Mouse (Mus musculus) myocyte (in vitro differentiated cells): ENCODE results near the gene Ski. TPM values are rescaled to one million over a fixed set of nuclear protein-coding genes. Genes with fewer than 3 reads are reported as not detected.

Experiments
- H3K27me3 ChIP-seq: one replicate; pipeline ENCODE4 v1.6.1; 2011; ENCODE audit not compliant: control insufficient read depth, insufficient read depth, insufficient read length
- H3K36me3 ChIP-seq: one replicate; pipeline ENCODE4 v1.6.1; 2011; ENCODE audit not compliant: control insufficient read depth, insufficient read depth
- H3K4me2 ChIP-seq: one replicate; pipeline ENCODE4 v1.6.1; 2011; ENCODE audit warnings: low read depth, control low read depth
- H3K4me3 ChIP-seq: one replicate; pipeline ENCODE4 v1.5.1; 2011; ENCODE audit warnings: mild to moderate bottlenecking, control low read depth, moderate library complexity
- H3K79me2 ChIP-seq: one replicate; pipeline ENCODE4 v1.6.1; 2011; ENCODE audit not compliant: control insufficient read depth, insufficient read depth
- H3ac ChIP-seq: one replicate; pipeline ENCODE4 v1.6.1; 2011; ENCODE audit not compliant: control insufficient read depth, insufficient read length
- CEBPB ChIP-seq: IDR thresholded peaks from 2 replicates; pipeline ENCODE4 v1.6.1; 2011; ENCODE audit warnings: mild to moderate bottlenecking, moderate library complexity; ENCODE audit not compliant: poor library complexity, insufficient read depth, severe bottlenecking
- E2F4 ChIP-seq: IDR thresholded peaks from one replicate; pipeline ENCODE4 v1.6.1; 2011; ENCODE audit warnings: mild to moderate bottlenecking, control low read depth, moderate library complexity; ENCODE audit not compliant: insufficient read depth
- MAX ChIP-seq: IDR thresholded peaks from one replicate; pipeline ENCODE4 v1.6.1; 2011; ENCODE audit warnings: low read depth, mild to moderate bottlenecking, control low read depth
- MYOD1 ChIP-seq, 3 experiments: IDR thresholded peaks; one replicate each; pipeline ENCODE4 v1.6.1; 2011; ENCODE audit warnings: control low read depth in 2 of 3, low read depth in 2 of 3, mild to moderate bottlenecking in 2 of 3, moderate library complexity in 1 of 3; ENCODE audit not compliant: insufficient read length in 2 of 3, control insufficient read depth in 1 of 3
- MYOG ChIP-seq, 3 experiments: IDR thresholded peaks; one replicate each; pipeline ENCODE4 v1.6.1; 2011; ENCODE audit warnings: control low read depth in 2 of 3, low read depth in 2 of 3, mild to moderate bottlenecking in 2 of 3; ENCODE audit not compliant: insufficient read length in 2 of 3, control insufficient read depth in 1 of 3, insufficient read depth in 1 of 3
- POLR2A ChIP-seq: IDR thresholded peaks from one replicate; pipeline ENCODE4 v1.6.1; 2011; ENCODE audit warnings: low read depth, mild to moderate bottlenecking, control low read depth, moderate library complexity; ENCODE audit not compliant: insufficient read length
- POLR2AphosphoS2 ChIP-seq: IDR thresholded peaks from one replicate; pipeline ENCODE4 v1.6.1; 2011; ENCODE audit warnings: low read depth, control low read depth; ENCODE audit not compliant: insufficient read length
- REST ChIP-seq: IDR thresholded peaks from one replicate; pipeline ENCODE4 v1.6.1; 2011; ENCODE audit warnings: mild to moderate bottlenecking, control low read depth, moderate library complexity; ENCODE audit not compliant: insufficient read depth, insufficient read length
- SRF ChIP-seq: IDR thresholded peaks from one replicate; pipeline ENCODE4 v1.6.1; 2011; ENCODE audit warnings: low read depth; ENCODE audit not compliant: control insufficient read depth, insufficient read length
- TCF12 ChIP-seq: IDR thresholded peaks from one replicate; pipeline ENCODE4 v1.6.1; 2011; ENCODE audit warnings: mild to moderate bottlenecking, control low read depth; ENCODE audit not compliant: poor library complexity, insufficient read depth, severe bottlenecking
- TCF3 ChIP-seq: IDR thresholded peaks from one replicate; pipeline ENCODE4 v1.6.1; 2011; ENCODE audit warnings: low read depth, control low read depth; ENCODE audit not compliant: insufficient read length
- USF1 ChIP-seq: IDR thresholded peaks from one replicate; pipeline ENCODE4 v1.6.1; 2011; ENCODE audit warnings: low read depth, mild to moderate bottlenecking, control low read depth, moderate library complexity
- polyA plus RNA-seq: library from polyadenylated mRNA; unstranded; fragments of >200 nt; fragmentation: generic; extraction: Trizol; gene quantifications from one replicate; pipeline ENCODE4 v1.2.1, GENCODE M21; 2012; ENCODE audit warnings: missing spikeins

Gene Ski
- polyA plus RNA-seq, 1 experiment: 54.5 TPM

GRCm38 (mm10) chr4:155148453-155148852 lies 73.9 kb downstream of the Ski start:
- H3K36me3 ChIP-seq: no peaks in the 10 kb centered on the region
- H3ac ChIP-seq: no peak overlapping the region
- no peak overlapping the region for H3K4me2 ChIP-seq
- H3K4me3 ChIP-seq: no peak overlapping the region
- no peak for TF ChIP-seq USF1
- TF ChIP-seq E2F4: no peak
- TF ChIP-seq REST: no peak
- no peak for TF ChIP-seq CEBPB
- no peak for TF ChIP-seq MYOG (IDR thresholded peaks at IDR 0.05; ENCODE audit: control insufficient read depth in 1 of 3, insufficient read depth in 1 of 3, insufficient read length in 2 of 3, low read depth in 2 of 3)
- no peak for TF ChIP-seq POLR2A
- TF ChIP-seq POLR2AphosphoS2: no peak
- no peak for TF ChIP-seq SRF
- TF ChIP-seq MYOD1 (IDR thresholded peaks at IDR 0.05; ENCODE audit: control insufficient read depth in 1 of 3, insufficient read length in 2 of 3, low read depth in 2 of 3): no peak
- no peak for TF ChIP-seq TCF12
- TF ChIP-seq MAX: no peak
- no peak for TF ChIP-seq TCF3
- H3K27me3 ChIP-seq: no peaks in the 10 kb centered on the region
- no peaks in the 10 kb centered on the region for H3K79me2 ChIP-seq

GRCm38 (mm10) chr4:155146107-155146823 lies 76.1 kb downstream of the Ski start:
- no peaks in the 10 kb centered on the region for H3K27me3 ChIP-seq
- no peak overlapping the region for H3K4me3 ChIP-seq
- no peaks in the 10 kb centered on the region for H3K36me3 ChIP-seq
- H3K4me2 ChIP-seq: peak overlapping the region; percentile 23
- TF ChIP-seq MYOG (IDR thresholded peaks at IDR 0.05; ENCODE audit: control insufficient read depth in 1 of 3, insufficient read depth in 1 of 3, insufficient read length in 2 of 3, low read depth in 2 of 3) (peak in 2 of 3 experiments; percentile 77 to 85), MYOD1 (IDR thresholded peaks at IDR 0.05; ENCODE audit: control insufficient read depth in 1 of 3, insufficient read length in 2 of 3, low read depth in 2 of 3) (peak in 2 of 3 experiments; percentile 89 to 91), TCF3 (peak; percentile 39), CEBPB (no peak), POLR2AphosphoS2 (no peak), TCF12 (peak; percentile 34)
- H3K79me2 ChIP-seq: no peaks in the 10 kb centered on the region
- no peak overlapping the region for H3ac ChIP-seq

DNA sequence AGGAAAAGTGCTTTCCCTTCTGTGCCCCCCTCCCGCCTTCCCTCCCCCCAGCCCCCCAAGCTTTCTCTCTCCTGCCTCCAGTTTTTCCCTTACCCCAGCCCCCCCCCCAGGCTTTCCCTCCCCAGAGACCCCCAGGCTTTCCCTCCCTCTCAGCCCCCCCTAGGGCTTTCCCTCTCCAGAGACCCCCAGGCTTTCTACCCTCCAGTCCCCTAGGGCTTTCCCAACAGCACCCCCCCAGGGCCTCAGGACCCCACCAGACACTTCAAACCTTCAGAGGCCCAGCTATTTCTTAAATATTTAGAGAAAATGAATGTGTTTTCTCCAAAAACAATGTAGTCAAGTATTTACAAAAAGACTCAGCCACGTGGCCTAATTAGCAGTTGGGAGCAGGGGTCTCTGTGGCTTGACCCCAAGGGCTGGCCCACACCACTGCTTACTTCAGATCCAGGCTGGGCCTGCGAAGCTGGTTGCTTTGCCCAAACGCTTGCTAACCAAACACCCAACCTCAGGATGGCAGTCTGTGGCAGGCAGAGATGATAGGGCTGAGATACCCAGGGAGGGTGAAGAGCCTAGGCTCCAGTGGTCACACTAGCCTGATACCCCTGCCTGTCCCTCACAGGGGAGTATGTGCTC lies 77.7 kb downstream of the Ski start:
- TF ChIP-seq REST: no peak
- Histone ChIP-seq H3K79me2 (no peaks in the 10 kb centered on the region), H3K36me3 (no peaks in the 10 kb centered on the region), H3ac (no peak overlapping the region), H3K4me2 (no peak overlapping the region), H3K4me3 (no peak overlapping the region), H3K27me3 (no peaks in the 10 kb centered on the region)

- Histone ChIP-seq H3K27me3 (no peaks in the 10 kb centered on the region), H3K4me2 (no peak overlapping the region), H3ac (no peak overlapping the region), H3K79me2 (no peaks in the 10 kb centered on the region), H3K4me3 (no peak overlapping the region), H3K36me3 (no peaks in the 10 kb centered on the region)
- TF ChIP-seq MYOG (IDR thresholded peaks at IDR 0.05; ENCODE audit: control insufficient read depth in 1 of 3, insufficient read depth in 1 of 3, insufficient read length in 2 of 3, low read depth in 2 of 3) (peak; percentile 26 to 91 (median 64)), MAX (no peak), MYOD1 (IDR thresholded peaks at IDR 0.05; ENCODE audit: control insufficient read depth in 1 of 3, insufficient read length in 2 of 3, low read depth in 2 of 3) (peak in 2 of 3 experiments; percentile 34 to 67)
These were observed 78.4 kb downstream of the Ski start for GRCm38 (mm10) chr4:155143871-155144502.

GRCm38 (mm10) chr4:155143411-155143810 lies 79.0 kb downstream of the Ski start:
- Histone ChIP-seq H3K79me2 (no peaks in the 10 kb centered on the region), H3K36me3 (no peaks in the 10 kb centered on the region), H3ac (no peak overlapping the region), H3K27me3 (no peaks in the 10 kb centered on the region), H3K4me3 (no peak overlapping the region), H3K4me2 (no peak overlapping the region)
- no peak for TF ChIP-seq MAX
- no peak for TF ChIP-seq USF1
- no peak for TF ChIP-seq POLR2AphosphoS2
- no peak for TF ChIP-seq SRF
- TF ChIP-seq POLR2A: no peak
- TF ChIP-seq REST: no peak
